Mouse (Mus musculus): ENCODE measurements at regions not wholly inside any gene's neighbourhood (a gene's known extent, or its start where the extent isn't known, plus 50 kb on each side); places are given as distances from the start of the nearest gene placed in this dataset.

DNA sequence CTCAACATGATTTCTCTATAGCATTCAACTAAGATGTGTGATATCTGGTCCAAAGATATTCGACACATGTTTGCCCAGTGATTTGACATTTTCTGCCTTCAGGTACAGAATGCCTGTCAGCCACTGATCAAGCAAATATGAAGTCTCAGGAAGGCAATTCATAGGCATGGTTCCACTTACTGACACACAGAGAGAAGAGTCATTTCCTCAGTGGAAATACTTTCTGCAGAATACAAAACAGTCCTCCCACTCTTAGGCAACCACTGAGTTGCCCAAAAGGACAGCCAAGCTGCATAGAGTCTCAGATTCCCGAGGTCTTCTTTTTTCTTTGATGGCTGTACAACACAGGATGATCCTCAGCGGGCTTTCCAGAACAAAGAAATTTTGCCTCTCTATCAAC lies 110.9 kb downstream of the Ndufa4 start:
- DNase-seq (ENCODE audit: low spot score): no peak

DNA sequence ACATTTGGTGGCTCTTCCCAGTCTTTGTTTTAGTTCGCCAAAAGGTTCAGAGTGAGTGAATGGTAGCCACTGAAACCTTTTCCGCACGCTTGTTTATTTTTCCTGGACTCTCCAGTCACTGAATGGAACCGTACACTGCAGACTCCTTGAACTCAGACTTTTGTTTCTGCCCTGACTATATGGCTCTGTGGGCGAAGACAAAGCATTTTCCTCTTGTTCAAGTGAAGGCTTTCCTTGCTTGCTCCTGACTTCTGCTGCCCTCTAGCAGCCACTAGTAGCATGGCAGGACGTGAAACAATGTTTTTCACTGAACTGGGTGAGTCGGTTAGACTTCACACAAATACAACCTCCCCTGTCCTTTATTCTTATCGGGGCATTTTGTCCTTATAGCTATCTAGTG lies 113.9 kb downstream of the Ndufa4 start:
- DNase-seq (ENCODE audit: low spot score): peak; percentile 51

DNA sequence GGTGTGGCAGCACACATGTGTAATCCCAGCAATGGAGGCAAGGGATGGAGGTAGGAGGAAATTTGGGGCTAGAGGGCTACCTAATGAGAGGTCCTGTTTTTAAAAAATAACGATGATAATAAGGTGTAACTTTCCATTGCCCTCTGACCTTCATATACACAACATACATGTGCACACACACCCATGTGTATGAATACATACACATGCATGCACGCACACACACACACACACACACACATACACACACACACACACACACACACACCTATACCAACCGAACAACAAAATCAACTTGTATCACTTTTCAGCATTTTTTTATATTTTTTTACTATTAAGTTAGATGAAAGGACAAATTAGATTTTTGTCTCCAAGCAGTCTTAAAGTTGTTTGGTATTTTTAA lies 115.1 kb downstream of the Ndufa4 start:
- DNase-seq (ENCODE audit: low spot score): no peak

DNA sequence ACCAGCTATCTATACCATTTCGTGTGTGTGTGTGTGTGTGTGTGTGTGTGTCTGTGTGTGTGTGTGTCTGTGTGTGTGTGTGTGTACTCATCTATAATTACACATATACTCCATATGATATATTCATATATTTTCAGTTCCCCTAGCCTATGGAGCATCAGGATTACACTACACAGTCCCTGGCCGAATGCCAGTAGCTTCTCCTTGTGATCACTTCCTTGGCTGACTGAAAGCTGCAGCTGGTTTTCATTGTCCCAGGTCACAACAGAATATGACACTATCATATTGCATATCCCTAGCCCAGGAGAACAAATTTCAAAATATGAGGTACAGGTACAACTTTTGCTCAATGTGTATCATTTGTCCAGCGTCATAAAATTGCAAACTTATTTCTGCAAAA lies 116.2 kb downstream of the Ndufa4 start:
- DNase-seq (ENCODE audit: low spot score): no peak

DNA sequence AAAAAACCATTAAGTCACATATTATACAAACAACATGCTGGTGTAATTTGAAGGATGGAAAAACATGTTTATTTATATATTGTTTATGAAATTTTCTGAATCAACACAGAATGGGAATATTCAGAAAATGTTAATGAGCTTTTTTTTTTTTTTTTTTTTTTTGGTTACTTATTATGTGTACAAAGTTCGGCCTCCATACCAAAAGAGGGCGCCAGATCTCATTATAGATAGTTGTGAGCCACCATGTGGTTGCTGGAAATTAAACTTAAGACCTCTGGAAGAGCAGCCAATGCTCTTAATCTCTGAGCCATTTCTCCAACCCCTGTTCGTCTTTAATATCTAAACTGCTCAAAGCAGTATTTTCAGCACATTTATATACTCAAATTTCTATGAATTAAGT lies 133.3 kb downstream of the Ndufa4 start:
- no peak for DNase-seq (ENCODE audit: low spot score)

DNA sequence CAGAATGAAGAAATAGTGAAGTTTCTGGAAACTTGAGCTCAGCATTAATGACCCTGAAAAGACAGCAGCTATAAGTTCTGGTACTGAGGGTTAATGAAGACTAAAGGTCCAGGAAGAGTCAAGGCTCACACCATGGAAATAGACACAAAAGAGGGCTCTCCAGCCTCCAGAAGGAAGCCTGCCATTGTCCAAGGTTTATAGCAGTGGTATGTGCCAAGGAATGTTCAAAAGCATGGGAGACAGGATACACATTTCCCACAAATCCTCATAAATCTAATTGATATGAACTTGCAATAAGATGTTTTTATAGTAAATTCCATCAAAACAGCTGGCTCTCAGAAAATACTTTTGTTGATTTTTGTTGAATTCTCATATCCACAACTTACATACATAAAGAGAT lies 144.4 kb downstream of the Ndufa4 start:
- DNase-seq (ENCODE audit: low spot score): no peak

DNA sequence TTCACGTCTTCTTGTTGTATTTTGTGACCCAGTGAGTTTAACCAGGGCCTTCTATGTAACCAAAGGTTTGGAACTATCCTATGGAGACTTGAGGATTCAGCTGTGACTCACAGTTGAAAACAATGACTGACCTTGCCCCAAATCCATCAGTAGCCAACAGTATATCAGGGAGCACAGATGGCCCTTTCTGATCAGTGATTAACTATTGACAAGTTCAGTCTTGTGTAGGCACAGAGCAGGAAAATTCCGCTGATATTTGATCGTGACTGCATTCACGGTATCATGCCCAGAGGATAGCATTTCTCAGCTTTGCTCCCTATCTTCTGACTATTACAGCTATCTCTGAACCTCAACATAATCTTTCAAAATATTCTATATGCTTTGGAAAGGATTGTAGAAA lies 169.6 kb downstream of the Ndufa4 start:
- no peak for DNase-seq (ENCODE audit: low spot score)

DNA sequence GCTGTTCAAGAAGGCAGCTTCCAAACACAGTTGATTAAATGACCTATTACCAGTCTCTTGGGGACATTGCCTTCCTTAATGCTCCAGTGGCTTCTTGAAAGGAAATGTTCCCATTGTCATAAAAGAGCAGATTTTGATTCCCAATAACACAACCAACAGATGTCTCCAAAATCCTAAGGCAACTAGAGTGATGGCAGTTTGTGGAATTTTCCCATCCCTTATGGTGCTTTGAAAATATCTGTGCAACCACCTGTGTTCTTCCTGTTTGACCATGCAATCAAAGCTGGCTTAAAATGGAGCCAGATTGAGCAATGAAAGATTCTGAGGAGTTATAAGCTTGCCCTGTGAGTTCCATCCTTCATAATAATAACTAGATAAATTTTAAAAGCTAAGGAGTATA lies 176.2 kb downstream of the Ndufa4 start:
- DNase-seq (ENCODE audit: low spot score): no peak

DNA sequence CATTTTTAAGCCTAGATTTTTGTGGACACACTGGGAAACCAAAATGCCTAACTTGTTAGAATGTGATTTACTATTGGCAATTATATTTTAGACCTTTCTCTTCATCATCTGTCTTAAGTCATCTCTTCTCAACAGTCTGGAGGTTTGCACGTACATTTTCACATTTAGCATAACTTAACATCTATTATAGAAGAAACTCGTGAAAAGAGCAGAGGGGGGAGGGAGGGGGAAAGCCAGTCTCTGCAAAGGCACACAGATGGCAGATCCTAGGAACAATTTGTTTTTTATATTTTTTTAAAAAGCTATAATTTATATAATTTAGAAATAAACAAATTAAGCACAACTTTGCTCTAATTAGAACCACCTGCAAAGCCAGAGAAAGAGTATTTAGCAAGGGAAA lies 176.6 kb downstream of the Ndufa4 start:
- DNase-seq (ENCODE audit: low spot score): no peak

DNA sequence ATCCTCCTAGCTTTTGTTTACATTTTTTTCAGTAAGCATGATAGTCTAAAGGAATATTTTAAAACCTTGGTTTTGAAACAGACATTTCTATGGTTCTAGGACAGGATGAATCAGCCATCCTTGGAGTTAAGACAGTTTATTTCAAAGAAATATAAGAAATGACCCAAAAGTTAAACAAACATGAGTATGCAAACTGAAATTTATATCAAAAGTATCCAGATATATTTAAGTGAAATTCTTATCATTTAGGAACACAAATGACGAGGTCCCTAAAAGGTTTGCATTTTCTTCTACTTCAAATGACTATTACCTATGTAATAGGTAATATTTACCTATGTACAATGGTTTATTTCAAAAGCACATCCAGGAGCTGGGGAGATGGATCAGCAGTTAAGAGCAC lies 179.5 kb downstream of the Ndufa4 start:
- no peak for DNase-seq (ENCODE audit: low spot score)

DNA sequence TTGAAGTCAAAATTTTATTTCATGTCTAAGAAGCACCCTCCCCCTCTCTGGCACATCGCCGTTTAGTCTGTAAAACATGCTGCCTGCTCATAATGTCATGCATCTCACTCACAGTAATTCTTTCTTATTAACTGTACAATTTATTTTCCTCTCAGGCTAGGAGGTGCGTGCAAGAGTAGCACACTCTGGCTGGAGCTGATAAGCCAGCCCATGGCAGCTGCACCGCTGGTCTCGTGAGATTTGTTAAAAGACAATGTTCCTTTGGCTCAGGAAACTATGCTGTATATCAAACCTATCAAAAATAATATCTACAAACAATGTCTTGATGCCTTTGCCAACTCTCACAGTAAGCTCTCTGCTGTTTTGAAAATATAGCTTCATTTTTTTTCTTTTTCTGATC lies 179.9 kb downstream of the Ndufa4 start:
- no peak for DNase-seq (ENCODE audit: low spot score)

DNA sequence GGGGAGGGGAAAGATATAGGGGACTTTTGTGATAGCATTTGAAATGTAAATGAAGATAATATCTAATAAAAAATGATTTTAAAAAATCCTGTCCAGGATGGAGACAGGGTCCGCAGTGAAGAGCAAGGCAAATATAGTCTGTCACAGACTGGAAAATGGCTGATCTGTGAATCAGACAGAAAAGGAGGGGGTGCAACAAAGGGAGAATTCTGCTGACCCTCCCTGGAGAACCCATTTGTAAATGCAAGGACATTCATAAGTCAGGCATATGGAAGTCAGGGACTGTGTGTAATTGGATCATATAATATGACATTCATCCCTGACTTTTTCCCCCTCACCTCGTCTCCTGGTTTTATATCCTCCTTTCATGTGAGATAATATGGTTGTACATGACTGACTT lies 183.8 kb downstream of the Ndufa4 start:
- no peak for DNase-seq (ENCODE audit: low spot score)

DNA sequence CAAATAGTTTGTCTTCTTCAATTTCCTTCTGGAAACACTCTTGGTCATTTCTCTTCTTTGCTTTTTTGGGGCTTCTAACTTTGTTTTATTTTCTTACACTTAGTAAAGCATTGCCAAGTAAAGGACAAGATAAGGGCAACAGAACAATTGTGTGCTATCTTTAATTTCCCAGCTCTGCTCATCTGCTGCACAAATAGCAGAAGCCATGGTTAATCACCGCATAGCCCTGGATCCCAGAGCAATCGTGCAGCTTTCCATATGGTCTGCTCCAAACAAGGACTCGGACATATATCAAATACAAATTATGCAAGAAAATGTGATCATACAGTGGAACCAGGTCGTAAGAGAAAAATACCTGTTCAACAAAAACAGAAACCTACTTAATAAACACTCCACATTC lies 187.0 kb downstream of the Ndufa4 start:
- no peak for DNase-seq (ENCODE audit: low spot score)

DNA sequence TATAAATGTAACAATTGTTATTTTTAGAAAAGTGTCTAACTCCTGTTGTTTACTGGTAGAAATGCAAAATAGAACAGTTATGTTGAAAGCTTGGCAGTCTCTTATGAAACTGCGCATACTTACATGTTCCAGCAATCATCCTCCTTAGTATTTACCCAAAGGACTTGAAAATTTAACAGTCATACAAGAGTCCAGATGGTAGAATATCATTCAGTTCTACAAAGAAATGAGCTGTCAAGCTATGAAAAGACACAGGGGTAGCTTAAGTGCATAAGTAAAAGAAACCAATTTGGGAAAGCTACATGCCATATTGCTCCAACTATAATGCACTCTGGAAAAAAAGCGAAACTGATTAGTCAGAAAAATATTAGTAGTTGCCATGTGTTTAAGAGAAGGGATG lies 196.7 kb downstream of the Ndufa4 start:
- DNase-seq (ENCODE audit: low spot score): no peak

DNA sequence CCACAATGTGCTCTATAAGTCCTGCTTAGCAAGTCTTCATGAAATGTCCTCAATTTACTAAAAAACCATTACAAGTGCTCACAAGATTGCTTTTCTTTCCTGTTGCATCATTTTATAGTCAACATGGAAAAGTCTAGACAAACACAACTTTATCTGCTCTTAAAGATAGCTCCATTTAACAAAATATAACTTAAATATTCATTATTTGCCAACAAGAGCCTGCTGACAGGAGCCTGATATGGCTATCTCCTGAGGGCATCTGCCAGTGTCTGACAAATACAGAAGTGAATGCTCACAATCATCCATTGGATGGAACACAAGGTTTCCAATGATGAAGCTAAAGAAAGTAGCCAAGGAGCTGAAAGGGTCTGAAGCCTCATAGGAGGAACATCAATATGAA lies 197.8 kb downstream of the Ndufa4 start:
- DNase-seq (ENCODE audit: low spot score): no peak

Measured in testis, postnatal 10 days (tissue).